Mouse (Mus musculus): ENCODE measurements at regions not wholly inside any gene's neighbourhood (a gene's known extent, or its start where the extent isn't known, plus 50 kb on each side); places are given as distances from the start of the nearest gene placed in this dataset.

DNA sequence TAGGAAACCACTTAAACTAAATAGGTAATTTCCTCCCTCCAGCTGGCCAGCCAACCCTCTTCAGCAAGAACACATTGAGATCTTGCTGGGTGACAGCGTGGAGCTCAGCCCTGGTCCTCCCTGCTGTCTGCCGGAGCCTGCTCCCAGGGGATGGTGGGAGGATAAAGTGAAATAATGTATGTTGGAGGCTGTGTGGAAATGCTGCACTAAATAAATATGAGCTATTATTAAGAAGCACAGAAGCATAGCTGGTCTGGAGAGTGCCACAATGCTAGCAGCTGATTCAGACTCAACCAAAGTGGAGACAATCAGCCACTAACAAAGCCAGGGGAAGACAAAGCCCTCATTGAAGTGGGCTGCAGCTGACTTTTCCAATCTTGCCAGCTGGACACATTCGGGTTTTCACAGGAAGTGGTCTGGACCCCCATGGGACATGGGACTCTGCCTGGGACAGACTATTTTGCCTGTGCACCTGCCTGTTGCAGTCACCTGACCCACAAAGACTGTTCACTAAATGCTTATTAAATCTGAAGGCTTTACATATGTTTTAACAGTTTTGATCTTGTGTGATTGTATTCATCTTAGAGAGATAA is 248.3 kb downstream of the Emp1 start:
- DNase-seq (ENCODE audit: low read depth, low spot score) = no peak

DNA sequence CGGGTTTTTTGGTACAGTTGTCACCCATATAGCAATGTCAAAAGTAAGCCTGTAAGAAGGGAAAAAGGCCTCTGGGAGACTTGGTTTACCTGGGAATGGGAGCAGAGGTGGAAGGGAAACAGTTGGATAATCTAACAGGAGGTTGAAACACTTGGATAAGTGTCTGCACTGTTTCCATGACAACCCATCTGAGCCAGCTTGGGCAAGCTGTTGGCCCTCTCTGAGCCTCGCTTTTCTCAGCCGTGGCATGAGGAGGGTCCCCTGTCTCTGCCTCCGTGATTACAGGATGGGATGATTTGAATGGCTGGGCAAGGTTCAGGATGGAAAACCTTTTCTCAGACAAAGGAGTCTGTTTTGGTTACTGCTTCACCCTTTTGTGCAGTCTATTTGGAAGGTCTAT is 265.6 kb downstream of the Emp1 start:
- no peak for DNase-seq (ENCODE audit: low read depth, low spot score)

DNA sequence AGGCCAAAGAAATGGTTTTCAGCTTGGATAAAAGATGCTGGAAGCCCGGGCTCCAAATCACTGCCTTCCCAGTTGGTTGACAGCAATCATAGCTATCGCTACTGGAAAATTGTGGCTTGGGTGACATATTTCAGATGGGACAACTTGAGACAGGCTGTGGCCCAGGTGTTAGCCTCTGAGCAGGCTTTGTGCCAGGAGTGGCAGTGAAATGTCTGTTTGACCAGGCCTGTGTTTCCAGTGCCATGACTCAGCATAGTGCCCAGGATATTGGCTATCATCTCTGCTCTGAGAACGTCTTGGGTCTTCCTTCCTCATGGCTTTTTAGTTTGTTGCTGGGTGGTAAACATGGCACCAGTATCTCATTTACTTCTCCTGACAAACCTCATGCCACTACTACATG is 266.9 kb downstream of the Emp1 start:
- DNase-seq (ENCODE audit: low read depth, low spot score) = no peak

DNA sequence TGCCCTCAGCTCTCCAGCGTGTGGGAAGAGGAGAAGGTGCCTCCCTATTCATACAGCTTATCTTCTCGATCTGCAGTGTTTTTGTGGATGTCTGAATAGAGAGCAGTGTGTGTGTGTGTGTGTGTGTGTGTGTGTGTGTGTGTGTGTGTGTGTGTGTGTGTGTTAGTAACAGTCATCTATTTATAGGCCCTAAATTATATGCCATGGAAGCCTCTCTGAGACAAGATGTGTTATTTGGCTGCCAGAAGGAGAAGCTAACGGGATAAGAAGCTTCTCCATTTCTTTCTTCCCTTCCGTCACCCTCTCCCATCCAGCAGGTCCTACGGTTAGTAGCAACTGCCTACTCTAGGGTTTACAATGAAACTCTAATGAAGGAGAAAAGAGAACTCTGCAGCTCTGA is 270.3 kb downstream of the Emp1 start:
- no peak for DNase-seq (ENCODE audit: low read depth, low spot score)

DNA sequence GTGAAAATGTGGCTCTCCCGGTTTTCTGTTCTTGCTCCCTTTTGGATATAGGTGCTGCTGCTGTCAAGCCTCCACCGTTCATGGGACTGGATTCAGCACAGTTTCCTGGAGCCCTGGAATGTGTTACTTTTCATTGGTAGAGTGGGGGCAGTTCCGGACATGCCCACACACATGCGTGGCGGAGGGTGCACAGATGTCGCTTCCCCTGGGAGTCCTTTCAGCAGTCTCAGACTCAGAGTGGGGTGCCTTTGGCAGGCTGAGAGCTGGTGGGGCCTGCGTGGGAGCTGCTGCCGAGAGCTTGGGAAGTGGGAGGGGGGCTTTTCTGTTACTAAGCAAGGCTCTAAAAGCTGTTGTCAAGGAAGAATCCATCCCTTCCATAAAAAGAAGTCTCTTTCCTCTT is 274.3 kb downstream of the Emp1 start:
- DNase-seq (ENCODE audit: low read depth, low spot score) = no peak

DNA sequence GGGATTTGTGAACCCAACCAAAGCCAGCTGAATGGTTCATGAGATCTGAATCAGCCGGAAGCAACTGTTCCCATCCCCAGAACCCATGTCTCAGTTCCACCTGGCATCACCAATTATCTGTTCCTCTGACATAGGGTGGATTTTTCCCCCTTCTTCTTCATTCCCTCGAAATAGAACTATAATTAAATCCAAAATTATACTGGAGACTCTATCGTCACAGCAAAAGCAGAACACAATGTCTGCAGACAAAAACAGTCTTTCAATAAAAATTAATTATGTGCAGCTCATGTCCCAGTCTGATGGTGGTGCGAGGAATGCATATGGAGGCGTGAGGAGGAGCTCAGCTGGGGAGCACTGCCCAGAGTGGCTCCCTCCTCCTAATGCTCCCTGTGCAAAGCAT is 280.4 kb downstream of the Emp1 start:
- no peak for DNase-seq (ENCODE audit: low read depth, low spot score)

DNA sequence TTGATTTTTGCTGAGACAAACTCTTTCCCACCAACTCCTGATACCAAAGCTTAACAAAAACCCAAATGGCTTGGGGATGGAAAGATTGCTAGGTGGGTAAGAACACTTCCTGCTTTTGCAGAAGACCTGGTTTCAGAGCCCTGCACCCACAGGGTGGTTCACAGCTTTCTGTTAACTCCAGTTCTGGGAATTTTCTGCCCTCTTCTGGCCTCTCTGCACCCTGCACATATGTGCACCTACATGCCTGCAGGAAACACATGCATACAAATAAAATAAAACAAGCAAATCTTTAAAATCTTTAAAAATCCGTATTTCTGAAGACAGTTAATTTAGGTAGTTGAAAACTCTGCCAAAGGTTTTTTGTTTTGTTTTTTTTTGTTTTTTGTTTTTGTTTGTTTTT is 283.8 kb downstream of the Emp1 start:
- DNase-seq (ENCODE audit: low read depth, low spot score) = peak; percentile 63

DNA sequence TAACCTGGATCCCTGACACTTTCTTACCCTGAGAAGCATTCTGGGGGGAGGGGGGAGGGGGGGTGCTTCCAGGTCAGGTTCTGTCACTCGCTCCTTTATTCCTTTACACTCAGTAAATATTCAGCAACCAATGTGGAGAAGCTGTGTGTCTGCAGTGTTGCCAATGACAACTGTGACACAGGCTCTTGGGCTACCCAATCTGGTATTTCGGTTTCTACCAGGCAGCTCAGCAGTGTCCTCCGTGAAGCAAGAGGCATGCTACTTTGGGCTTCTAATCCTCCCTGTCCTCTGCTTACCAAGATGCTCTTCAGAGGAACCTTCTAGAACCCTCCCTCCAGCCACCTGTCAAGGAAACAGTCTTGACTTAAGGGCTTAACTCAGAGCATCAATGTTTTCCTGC is 290.7 kb downstream of the Emp1 start:
- DNase-seq (ENCODE audit: low read depth, low spot score) = no peak

DNA sequence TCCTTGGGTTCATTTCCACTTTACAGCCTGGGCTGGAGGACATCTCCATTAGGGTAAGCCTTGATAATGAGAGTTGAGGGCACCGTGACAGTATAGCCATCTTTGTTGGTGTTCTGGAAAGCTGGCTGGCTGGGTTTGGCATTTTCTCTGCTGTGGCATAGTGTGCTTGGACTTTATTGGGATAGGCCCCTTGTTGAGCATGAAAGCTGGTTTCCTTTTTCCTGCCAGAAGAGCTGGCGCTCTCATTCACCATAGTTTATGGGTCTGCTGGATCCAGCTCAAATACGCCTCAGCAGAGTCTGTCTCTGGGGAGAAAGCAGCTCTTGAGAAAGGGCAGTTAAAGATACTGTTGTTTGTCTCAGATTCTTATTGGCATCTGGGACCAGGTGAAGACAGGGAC is 300.0 kb downstream of the Emp1 start:
- DNase-seq (ENCODE audit: low read depth, low spot score) = no peak

DNA sequence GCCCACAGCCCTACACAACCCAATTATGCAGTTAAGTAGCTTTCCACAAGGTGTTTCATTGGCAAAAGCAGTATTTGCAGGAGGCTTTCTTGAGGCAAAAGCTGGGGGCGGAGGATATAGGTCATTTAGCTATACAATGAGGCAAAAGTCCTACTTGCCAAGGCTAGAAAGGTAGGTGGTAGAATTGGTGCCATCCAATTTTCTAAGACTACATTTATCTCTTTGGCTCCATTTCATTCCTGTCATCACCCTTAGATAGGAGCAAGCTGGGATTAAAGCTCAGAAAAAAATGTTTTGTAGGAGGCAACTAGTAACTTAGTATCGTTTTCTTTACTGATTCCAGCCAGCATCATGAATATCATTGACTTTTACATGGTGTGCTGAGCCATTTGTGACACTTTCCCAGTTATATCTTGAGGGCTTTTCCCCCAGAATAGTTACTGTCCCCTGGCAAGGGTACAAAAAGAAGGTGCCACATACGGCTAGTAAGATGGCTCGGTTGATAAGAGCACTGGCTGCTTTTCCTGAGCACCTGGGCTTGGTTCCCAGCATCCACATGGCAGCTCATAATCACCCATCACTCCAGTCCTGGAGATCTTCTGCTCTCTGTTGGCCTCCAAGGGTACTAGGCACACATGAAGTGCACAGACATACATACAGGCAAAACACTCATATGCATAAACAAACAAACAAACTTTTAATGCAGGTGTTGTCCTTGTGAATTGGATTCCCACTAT is 300.6 kb downstream of the Emp1 start:
- DNase-seq (ENCODE audit: low read depth, low spot score) = no peak

All from ES-CJ7 (cell line).